Mouse (Mus musculus): ENCODE measurements at regions not wholly inside any gene's neighbourhood (a gene's known extent, or its start where the extent isn't known, plus 50 kb on each side); places are given as distances from the start of the nearest gene placed in this dataset.
A peak's percentile ranks its signal among the peaks of the same experiment; 100 is the strongest.
"Not testable (repeated sequence)": the region's sequence is repeated elsewhere in the genome, so short reads cannot be mapped to it uniquely, and the experiment has no call there.

DNA sequence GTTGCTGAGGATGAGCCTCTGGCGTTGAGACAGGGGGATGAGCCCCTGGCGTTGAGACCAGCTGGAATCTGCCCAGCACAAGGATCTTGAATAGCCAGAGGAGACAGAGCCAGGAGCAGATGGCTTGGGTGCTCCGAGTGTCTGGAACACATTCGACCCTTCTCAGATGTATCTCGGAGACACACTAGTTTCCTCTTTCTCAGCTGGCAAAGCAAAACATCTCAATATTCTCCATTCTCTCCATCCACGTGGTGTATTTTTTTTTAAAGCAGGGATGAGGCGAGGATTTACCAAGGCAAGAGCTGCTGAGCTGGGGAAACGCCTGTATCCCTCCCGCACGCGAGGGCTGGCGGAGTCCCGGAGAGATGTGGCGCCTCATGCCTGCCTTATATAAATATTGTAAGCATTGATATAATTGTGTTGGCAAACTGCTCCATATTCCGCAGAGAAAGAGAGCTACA, 109.7 kb upstream of the Ubl3 start:
- no peak for ATAC-seq (replicated peaks; ENCODE audit: poor library complexity)

DNA sequence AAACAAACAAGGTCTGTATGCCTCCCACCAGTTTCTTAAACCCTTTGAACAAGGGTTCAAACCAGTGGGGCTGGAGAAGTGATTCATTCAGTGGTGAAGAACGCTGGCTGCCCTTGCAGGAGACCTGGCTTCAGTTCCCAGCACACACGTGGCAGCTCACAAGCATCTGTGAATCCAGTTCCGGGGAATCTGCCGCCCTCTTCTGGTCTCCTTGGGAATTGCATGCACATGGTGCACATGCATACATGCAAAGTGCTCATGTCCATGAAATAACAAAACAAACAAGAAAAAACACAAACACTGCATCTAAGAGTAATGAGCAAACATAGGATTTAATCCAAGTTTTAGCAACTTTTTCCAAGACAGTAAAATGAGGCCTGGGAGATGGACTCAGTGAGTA, 108.5 kb upstream of the Ubl3 start:
- no peak for ATAC-seq (replicated peaks; ENCODE audit: poor library complexity)

DNA sequence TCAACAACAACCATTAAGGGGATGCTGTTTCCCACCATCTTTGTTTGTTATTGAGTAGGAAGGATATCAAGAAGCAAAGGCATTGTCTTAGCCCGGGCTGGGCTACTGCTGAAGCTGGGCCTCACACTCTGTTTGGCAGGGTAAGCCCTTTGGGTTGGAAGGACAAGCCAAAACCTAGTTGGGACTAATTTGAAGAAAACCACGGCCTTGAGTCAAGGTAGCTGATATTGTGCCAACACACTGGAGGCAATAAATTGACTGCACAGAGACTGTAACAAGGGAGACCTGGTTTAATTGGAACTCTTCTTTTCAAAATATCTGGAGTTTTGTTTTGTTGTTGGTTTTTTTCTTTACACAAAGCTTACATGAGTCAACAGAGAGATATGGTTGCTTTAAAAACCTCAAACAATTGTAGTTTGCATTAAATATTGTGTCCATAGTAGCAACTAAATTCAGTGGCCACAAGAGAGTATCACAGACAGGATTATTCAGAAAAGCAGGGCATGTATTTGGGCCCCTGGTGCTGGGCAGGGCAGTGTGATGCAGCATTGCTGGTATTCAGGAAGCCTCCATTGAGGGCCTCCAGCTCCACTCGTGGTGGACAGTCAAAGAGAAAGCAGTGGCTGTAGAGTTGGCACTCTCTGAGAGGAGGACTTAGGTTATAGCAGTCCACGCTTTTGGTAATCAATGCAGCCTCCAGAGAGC, 105.5 kb upstream of the Ubl3 start:
- no peak for ATAC-seq (replicated peaks; ENCODE audit: poor library complexity)

DNA sequence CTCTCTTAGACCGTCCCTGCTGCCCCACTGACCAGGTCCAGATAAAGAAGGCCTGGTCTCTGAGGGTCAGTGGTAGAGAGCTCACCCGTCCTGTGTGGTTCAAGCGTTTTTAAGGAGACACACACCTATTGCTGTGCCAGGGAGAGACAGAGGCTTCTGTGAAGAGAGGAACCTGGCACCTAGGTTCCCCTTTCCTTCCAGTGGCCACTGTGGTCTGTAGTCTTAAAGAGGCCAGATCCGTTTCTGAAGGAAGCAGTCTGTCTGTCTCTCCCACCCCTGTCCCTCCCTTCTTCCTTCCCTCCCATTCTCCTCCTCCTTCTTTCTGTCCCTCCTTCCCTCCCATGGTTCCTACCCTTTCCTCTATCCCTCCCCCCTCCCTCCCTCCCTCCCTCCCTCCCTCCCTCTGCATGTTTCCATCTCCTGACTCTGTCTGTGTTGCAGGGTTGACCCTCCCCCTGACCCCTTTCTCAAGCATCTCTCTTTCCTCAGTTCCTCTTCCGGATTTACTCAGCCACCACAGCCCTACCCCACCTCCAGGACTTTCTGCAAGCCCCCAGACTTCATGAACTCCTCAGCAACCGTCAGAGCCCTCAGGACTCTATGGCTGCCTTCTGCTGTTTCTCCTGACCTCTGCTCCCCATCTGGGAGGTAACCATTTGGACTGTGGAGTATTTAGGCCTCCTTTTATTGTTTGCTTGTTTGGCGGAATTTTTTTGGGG, 100.1 kb upstream of the Ubl3 start:
- ATAC-seq (replicated peaks; ENCODE audit: poor library complexity): peak; percentile 76

DNA sequence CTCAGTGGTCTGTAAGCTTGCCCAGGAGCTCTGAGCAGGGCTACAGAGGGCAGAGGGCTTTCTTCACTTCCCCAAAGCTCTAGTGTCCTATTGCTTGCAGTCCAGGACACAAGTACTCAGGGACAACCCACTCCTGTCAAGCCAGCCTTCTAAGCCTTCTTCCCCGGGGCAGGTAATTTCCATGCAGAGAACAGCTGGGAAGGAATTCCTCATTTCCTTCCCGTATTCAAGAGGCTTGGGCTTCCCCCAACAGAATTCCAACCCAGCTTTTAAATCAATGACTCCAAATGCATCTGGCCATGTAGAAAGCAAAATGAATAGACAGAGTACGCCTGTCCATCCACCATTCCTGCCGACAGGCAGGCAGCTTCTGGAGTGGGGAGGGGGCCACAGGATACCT, 99.1 kb upstream of the Ubl3 start:
- peak; percentile 27; the same call in 1 of the 2 replicates for ATAC-seq (replicated peaks; ENCODE audit: poor library complexity)

DNA sequence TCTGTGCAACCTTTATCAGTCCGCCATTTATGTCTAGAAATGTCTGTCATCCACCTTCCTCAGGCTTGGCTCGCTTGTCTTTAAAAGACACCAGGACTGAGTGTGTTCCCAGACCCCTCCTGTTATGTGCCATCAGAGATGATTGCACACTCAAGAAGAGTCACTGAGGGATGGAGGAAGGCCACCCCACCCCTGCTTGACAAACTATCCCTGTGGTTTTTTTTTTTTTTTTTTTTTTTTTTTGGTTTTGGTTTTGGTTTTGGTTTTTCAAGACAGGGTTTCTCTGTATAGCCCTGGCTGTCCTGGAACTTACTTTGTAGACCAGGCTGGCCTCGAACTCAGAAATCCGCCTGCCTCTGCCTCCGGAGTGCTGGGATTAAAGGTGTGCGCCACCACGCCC, 97.0 kb upstream of the Ubl3 start:
- not testable (repeated sequence) for ATAC-seq (replicated peaks; ENCODE audit: poor library complexity)

DNA sequence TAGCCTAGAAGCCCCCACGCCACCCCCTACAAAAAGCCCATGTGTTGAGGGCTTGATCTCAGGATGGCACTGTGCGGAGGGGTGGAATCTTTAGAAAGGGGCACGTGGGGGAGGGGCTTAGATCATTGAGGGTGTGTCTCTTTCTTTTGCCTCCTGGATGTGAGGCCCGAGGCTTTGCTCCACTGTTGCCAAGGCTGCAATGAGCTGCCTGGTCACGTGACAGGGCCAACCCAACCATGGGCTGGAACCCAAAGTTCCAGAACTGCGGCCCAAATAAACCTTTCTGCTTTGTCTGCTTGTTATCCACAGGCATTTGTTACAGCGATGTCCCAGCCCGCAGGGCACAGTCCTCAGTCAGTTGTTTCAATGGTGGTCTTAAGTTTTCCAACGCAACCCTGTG, 96.5 kb upstream of the Ubl3 start:
- no peak; the same call in 1 of the 2 replicates for ATAC-seq (replicated peaks; ENCODE audit: poor library complexity)

DNA sequence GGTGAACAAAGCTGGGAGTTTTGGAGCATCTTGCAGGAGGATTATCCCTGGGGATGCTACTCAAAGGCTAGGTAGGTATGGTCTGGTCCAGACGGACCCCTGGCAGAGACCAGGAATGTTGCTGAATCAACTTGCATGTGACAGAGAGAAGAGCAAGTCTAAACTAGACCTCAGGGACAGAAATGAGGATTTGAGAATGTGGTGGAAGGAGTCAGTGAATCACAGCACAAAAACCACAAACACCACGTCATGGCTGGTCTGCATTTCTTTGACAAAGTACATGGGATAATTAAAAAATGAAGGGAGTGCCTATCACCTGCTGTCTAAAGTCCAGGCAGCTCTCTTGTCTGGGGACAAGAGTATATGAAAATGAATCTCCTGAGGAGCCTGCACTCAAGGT, 95.1 kb upstream of the Ubl3 start:
- ATAC-seq (replicated peaks; ENCODE audit: poor library complexity): no peak

DNA sequence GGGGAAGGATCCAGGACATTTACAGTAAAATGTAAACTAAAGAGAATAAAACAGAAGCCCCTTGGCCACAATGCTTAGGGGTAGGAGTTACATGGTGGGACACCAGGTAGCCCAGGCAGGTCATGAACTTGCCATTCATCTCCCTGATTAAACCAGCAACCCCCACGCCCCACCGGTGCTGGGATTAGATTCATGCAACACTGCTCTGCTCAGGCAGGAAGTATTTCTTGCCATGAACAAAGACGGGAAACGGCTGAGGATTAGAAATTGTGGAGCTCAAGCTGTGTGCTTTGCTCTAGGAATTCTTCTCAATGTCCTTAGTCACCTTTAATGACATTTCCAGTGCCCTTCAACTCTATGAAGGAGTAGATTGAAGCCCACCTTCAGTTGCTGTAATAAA, 93.2 kb upstream of the Ubl3 start:
- ATAC-seq (replicated peaks; ENCODE audit: poor library complexity): no peak

DNA sequence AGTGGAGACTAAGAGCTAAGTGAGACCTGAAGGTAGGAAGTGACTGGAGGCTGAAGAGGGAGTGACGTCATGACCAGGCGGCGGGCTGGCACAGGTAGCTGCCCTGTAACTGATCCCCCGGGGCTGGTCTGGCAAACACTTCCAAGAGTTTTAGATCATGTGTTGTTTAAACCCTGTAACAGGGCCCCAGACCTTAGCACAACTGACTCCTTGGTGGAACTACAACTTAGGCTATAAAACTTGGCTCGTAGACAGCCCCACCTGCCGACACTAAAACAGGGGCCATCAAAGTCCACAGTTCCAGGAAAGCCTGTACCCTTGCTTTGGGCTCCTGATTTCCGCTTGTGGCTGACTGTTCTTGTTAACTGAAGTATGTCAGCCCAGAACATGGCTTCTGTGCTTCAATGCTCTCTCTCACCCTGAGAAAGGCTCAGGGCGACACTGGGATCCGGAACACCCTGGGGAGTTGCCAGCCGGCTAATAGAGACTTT, 92.6 kb upstream of the Ubl3 start:
- no peak for ATAC-seq (replicated peaks; ENCODE audit: poor library complexity)

DNA sequence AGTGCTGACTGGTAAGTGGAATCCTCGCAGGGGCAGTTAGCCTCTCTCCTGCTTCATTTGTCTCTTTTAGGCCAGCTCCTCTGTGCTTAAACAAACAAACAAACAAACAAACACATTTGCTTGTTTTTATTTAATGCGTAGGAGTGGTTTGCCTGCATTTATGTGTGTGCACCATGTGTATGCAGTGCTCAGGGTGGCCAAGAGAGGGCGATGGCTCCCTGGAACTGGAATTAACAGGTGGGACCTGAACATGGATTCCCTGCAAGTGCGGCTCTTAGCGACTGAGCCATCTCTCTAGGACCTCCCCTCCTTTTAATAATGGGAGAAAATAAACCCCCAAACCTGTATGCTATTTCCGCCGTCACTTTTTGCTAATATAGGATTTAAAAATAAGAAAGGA, 91.8 kb upstream of the Ubl3 start:
- ATAC-seq (replicated peaks; ENCODE audit: poor library complexity): no peak

DNA sequence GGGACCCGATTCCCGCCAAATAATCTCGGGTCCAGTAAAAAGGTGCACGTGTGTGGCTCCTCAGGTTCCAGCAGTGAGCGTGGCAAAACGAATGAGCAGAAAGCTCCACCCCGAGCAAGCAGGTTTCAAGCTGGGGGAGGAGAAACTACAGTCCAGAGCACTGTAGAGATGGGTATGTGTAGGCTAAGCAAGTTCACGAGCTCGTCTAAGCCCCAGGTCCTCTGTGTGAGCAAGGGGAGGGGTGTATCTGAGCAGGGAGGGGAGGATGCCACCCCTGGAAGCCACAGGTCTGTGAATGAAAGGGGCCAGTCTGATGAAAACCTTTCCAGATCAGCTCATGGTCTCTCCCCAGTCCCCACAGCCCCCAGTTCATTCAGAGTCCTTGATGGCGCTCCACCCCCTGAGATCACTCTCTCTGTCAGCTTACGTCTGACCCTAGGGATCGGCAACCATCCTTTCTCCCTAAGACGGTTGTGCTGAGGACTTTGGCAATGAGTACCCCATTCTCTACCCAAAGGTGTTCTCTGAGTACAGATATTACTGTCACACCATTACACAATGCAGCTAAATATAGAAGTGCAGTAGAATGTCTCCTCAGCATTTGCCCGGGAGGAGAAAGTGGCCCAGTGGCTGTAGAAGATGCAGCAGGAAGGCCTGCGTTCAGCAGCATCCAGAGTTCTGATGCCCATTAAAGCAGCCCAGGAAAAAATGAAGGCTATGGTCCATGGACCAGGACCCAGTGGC, 89.2 kb upstream of the Ubl3 start:
- no peak for ATAC-seq (replicated peaks; ENCODE audit: poor library complexity)

DNA sequence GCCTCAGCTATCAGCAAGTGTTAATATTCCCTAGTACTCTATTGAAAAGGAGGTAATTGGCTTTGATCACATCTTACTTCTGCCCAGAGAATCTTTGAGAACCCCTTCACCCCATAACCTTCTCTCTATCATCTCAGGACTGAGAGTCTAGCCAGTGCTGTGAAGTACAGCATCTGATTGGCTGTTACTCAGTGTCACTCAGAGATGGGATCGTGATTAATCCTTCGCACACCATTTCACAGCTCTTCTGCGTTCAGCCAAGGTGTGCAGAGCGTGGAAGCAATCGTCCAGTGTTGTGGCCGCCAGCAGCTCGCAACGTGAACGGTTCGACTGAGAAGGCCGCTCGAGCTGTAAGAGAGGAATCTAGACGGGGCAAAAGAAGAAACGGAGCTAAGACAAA, 87.9 kb upstream of the Ubl3 start:
- ATAC-seq (replicated peaks; ENCODE audit: poor library complexity): no peak

DNA sequence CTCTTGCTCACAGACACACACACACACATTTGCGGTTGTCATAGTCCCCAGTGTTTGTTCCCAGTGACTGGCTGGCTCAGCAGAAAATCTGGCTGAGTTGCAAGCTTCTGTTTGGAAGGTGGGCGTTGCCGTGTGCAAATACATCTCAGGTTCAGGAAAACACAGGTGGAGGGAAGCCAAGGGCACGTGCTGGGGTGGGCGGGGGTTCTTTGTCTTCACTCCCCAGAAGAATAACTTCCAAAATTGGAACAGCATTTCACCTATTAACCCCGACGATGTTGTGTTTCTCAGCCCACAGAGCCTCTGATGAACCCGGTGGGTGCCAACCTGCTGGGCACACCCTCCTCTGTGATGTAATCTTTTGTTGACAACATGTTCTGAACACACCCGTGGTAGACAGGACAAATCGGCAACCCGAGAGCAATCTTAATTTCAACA, 82.3 kb upstream of the Ubl3 start:
- no peak for ATAC-seq (replicated peaks; ENCODE audit: poor library complexity)

DNA sequence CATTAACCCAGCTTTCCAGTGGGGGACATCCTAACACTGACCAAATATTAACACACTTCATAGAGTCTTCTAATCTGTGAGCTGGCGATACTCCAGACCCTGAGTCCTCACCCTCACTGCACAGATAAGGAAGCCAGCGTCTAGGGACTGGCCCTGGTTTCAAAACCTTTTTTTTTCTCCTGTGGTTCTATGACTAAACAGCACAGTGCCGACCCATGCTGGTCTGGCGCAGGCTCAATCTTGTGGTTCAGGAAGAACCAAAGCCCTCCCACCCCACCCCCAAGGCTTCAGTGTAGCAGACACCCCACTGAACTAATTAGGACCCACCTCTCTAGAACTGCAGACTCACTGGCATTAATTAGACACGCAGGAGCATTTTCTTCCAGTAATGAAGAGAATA, 81.4 kb upstream of the Ubl3 start:
- peak; percentile 76 for ATAC-seq (replicated peaks; ENCODE audit: poor library complexity)

DNA sequence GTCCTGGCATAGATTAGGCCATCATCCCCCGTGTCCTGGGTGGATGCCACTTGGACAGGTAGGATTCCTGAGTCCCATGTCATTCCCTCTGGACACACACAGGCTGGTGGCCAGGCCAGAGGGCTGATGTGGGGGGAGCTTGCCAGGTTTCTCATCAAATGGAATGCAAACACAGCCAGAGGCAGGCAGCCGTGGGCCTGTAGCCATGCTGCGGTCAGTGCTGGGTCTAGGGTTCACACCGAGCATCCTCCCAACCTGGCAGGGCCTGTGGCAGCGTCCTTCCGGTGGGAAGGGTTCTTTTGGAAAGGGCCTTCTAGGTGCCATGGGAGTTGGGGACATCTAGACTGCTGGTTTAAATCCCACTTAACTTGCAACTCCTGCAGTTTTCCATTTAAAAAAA, 80.7 kb upstream of the Ubl3 start:
- no peak for ATAC-seq (replicated peaks; ENCODE audit: poor library complexity)

DNA sequence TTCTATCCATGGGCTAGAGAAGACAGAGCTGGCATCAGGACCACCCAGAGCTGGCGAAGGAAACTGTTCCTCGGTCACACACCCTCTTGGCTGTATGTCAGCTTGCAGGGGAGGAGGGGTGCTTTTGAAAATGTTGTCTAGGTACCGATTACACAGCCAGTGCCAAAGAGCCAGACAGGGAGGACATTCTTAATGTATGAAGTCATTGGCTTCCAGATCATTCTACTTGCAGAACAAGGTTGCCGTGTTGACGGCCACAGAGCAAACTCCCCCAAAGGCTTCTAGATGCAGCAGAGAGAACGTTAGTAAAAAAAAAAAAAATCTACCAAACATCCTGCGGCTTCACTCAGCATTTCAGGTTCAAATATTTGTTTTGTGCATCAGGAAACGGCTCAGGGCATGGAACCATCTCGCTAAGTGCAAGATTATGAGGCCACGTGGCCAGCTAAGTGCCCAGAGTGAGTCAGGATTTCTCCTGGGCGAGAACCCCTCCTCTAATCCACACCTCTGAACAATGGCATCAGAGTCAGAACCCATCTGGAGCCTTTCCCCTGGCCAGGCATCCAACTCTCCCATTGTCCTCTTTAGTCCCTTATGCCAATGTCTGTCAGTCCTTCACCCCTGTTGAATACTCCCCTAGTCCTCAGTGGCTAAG, 80.1 kb upstream of the Ubl3 start:
- no peak for ATAC-seq (replicated peaks; ENCODE audit: poor library complexity)

DNA sequence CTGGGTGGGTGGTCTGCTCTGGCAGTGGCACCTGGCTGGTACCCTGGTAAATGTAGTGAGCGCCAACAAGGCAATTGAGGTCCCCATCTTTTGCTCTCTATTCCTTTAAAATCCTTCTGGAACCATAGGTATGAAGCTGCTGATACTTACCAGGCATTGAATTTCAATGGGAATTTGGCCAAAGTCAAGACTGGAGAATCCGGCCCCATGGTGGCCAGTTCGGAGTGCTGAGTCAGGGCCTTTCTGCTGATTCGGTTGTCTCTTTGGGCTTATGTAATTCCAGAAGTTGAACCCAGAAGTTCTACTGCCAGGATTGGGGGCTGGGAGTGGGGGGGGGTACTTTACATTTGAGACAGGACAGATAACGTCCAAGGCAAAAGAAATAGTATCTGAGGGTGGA, 79.0 kb upstream of the Ubl3 start:
- ATAC-seq (replicated peaks; ENCODE audit: poor library complexity): no peak

DNA sequence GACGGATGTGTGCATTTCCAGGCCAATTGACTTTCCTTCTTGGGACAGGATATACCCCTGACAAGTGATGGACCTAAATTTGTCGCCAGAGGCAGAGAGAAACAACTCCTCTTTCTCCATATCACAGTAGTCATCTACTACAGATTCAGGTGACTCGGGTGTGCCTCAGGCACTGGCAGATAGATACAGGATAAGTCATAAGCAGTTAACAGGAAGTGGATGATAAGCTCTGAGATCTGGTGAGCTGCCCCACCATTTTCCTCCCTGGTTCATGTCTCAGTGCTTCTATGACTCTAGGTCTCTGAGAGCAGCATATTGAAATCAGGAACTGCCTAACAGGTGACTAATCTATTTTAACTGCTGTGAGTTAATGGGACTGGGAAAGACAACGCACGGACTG, 73.4 kb upstream of the Ubl3 start:
- no peak for ATAC-seq (replicated peaks; ENCODE audit: poor library complexity)

DNA sequence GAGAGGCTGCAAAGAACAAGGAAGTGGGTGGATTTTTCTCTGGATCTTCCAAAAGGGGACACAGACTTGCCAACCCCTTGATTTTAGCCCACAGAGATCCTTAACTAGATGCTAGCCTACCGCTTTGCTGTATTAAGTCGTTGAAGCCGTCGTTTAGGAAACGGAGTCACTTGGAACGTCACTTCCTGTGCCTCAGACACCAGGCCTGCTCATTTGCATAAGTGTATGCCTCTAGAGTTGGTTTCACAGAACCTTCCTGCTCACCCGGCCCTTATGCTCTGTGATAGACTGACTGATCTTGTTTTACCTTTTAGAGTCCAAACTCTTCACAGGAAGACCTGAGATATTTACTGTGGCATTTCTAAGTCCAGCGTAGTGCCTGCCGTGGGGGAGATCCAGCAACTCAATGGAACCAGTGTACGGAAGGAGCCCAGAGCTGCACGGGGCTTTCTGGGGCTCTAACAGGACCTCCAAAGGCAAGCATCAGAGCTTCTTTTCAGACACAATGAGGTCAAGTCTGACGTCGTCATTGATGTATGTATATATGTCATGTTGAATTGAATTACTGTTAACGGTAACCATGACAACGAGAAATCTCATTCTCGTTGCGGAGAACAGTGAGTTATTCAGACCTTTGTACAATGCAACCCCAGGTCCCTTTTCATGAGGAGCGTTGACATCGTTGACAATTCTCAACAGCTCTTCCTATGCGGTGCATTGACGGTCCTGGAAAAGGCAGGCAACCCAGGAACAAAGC, 72.2 kb upstream of the Ubl3 start:
- no peak for ATAC-seq (replicated peaks; ENCODE audit: poor library complexity)

All from megakaryocyte progenitor cell, adult 5-6 weeks (primary cell).